Comparison of ENCODE assay signal across 49 mouse cellular contexts in the genomic region with DNA sequence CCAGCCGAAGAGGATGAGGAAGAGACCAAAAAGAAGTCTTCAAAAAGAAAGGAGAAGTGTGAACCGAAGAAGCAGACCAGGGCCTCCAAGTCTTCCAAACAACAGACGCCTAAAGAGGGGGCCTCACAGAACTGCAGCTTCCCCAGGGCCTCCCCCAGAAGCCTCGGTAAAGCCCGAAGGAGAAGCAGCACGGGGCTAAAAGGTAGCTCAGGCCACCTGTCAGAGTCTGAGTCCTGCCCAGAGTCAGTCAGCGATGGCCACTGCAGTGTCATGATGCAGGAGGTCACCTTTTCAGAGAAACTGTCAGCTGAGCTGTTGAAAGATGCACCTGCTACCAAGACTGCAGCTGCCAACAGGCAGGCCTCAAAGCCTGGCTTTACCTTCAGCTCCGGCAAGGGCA. TPM values are rescaled to one million over a fixed set of nuclear protein-coding genes. Genes with fewer than 3 reads are reported as not detected.
"Had no signal": no experiment of that assay in that cellular context is flagged by ENCODE, and none has a peak within 500 bp of the region (broad histone marks: within the 10 kb centered on the region; RNA-seq: fewer than 3 reads in every experiment).

No protein-coding gene starts in this region.

- H3K9ac ChIP-seq: heart, embryonic 12.5 days; heart, embryonic 13.5 days; heart, embryonic 15.5 days; hindbrain, embryonic 12.5 days; hindbrain, embryonic 13.5 days; hindbrain, embryonic 14.5 days; hindbrain, embryonic 15.5 days; intestine, embryonic 15.5 days; kidney, embryonic 15.5 days had no signal

- DNase-seq: heart, postnatal 10 days; heart, postnatal 14 days; heart, postnatal 36 days; heart, postnatal 4 days; kidney, adult 11 months; kidney, adult 18-20 months; kidney, adult 2 months; kidney, adult 8-10 months; kidney, adult 9 months; kidney, postnatal 10 days; kidney, postnatal 14 days; kidney, postnatal 36 days; kidney, postnatal 4 days; layer of hippocampus, adult 9-11 months; layer of hippocampus, postnatal 36 days had no signal

- H3K4me2 ChIP-seq: heart, embryonic 11.5 days; heart, embryonic 12.5 days; heart, embryonic 13.5 days; heart, embryonic 15.5 days; hindbrain, embryonic 12.5 days; hindbrain, embryonic 13.5 days; hindbrain, embryonic 14.5 days; hindbrain, embryonic 15.5 days; intestine, embryonic 15.5 days; kidney, embryonic 15.5 days had no signal

- H3K27me3 ChIP-seq: heart, embryonic 12.5 days; heart, embryonic 13.5 days; heart, embryonic 15.5 days; hindbrain, embryonic 12.5 days; hindbrain, embryonic 13.5 days; hindbrain, embryonic 15.5 days; intestine, embryonic 15.5 days; kidney, embryonic 15.5 days had no signal

- H3K4me1 ChIP-seq: heart, embryonic 10.5 days; heart, embryonic 12.5 days; heart, embryonic 13.5 days; heart, embryonic 15.5 days; hindbrain, embryonic 10.5 days; hindbrain, embryonic 12.5 days; hindbrain, embryonic 15.5 days; intestine, embryonic 15.5 days; kidney, embryonic 15.5 days had no signal

- ATAC-seq: hindbrain, embryonic 16.5 days; hindbrain, postnatal 0 days; inflammation-experienced regulatory T-cells, adult 6 months; intestine, embryonic 15.5 days; intestine, embryonic 16.5 days; intestine, postnatal 0 days had no signal

- H3K27ac ChIP-seq: heart, embryonic 10.5 days; heart, embryonic 13.5 days; heart, embryonic 15.5 days; hindbrain, embryonic 10.5 days; hindbrain, embryonic 12.5 days; hindbrain, embryonic 13.5 days; hindbrain, embryonic 14.5 days; hindbrain, embryonic 15.5 days; hindbrain, postnatal 0 days; intestine, embryonic 15.5 days; kidney, embryonic 15.5 days; kidney, postnatal 0 days; layer of hippocampus, adult 2 months had no signal

- H3K9me3 ChIP-seq: heart, embryonic 10.5 days; heart, embryonic 12.5 days; heart, embryonic 13.5 days; heart, embryonic 15.5 days; hindbrain, embryonic 10.5 days; hindbrain, embryonic 12.5 days; hindbrain, embryonic 13.5 days; hindbrain, embryonic 15.5 days; intestine, embryonic 15.5 days; kidney, embryonic 15.5 days had no signal

- H3K4me3 ChIP-seq: heart, embryonic 10.5 days; heart, embryonic 12.5 days; heart, embryonic 13.5 days; heart, embryonic 15.5 days; hindbrain, embryonic 10.5 days; hindbrain, embryonic 12.5 days; hindbrain, embryonic 13.5 days; hindbrain, embryonic 15.5 days; intestine, embryonic 15.5 days; kidney, embryonic 15.5 days; layer of hippocampus, adult 2 months had no signal

RNA-seq across cellular contexts. Expression of gene Elobl, which starts 14.6 kb away (rescaled TPM):
- total RNA-seq: heart, postnatal 10 days; heart, postnatal 14 days; heart, postnatal 25 days; heart, postnatal 36 days; heart, postnatal 4 days; hematopoietic stem cell, adult 5-6 weeks; hindbrain, postnatal 0 days; layer of hippocampus, adult 18-20 months; layer of hippocampus, adult 2 months; layer of hippocampus, adult 8-10 months; layer of hippocampus, postnatal 10 days; layer of hippocampus, postnatal 14 days; layer of hippocampus, postnatal 25 days; layer of hippocampus, postnatal 36 days; left cerebral cortex, adult 18-20 months had no signal
- polyA plus RNA-seq: heart, embryonic 10.5 days; heart, embryonic 11.5 days; heart, embryonic 12.5 days; heart, embryonic 13.5 days; heart, embryonic 14.5 days; heart, embryonic 15.5 days; heart, embryonic 16.5 days; heart, postnatal 0 days; hindbrain, embryonic 10.5 days; hindbrain, embryonic 11.5 days; hindbrain, embryonic 12.5 days; hindbrain, embryonic 13.5 days; hindbrain, embryonic 14.5 days; hindbrain, embryonic 15.5 days; hindbrain, embryonic 16.5 days; hindbrain, postnatal 0 days; intestine, embryonic 14.5 days; intestine, embryonic 15.5 days; intestine, embryonic 16.5 days; intestine, postnatal 0 days; kidney, embryonic 14.5 days; kidney, embryonic 15.5 days; kidney, embryonic 16.5 days; kidney, postnatal 0 days had no signal
